Mouse (Mus musculus) layer of hippocampus, adult 8-10 months (tissue): ENCODE data around the gene Slxl1. TPM values are rescaled to one million over a fixed set of nuclear protein-coding genes. Genes with fewer than 3 reads are reported as not detected.
"Not testable (repeated sequence)": the region's sequence is repeated elsewhere in the genome, so short reads cannot be mapped to it uniquely, and the experiment has no call there.

Experiments
- DNase-seq, 2 experiments: peaks; one replicate each; pipeline ENCODE4 v3.0.0; 2022; ENCODE audit warnings: low spot score in 2 of 2
- total RNA-seq, 4 experiments: library from RNA; stranded (reverse); gene quantifications; 2 replicates each; pipeline ENCODE4 v1.2.4; 2022

Slxl1 gene
- not detected for total RNA-seq

DNA sequence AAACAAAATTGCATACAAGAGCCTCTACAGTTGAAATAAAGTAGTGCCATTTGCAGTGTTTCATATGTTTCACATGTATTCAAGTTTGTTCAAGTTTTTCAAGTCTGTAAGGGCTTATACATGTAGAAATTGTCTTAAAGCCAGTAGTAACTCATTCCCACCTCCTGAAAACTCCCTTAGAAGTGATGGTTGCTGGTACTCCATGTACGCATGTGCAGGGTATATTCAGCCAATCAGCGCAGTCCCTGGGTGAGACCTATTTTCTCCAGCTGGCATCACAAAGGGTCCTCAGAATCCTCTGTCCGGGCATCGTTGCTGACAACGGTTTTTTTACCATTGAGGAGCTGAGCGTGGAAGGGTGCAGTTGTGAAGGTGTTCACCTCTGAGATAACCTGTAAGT, at the start of gene Slxl1:
Gene Slxl1 (plus strand): TSS at position 301 of the 400 bp plus-strand sequence.
- not testable (repeated sequence) for DNase-seq
